Mouse (Mus musculus) neutrophil, adult 83 days (primary cell): ENCODE results near the gene Ccdc51. TPM values are rescaled to one million over a fixed set of nuclear protein-coding genes. Genes with fewer than 3 reads are reported as not detected.

Experiments used
- total RNA-seq, 2 experiments: library from RNA; stranded (reverse); gene quantifications; one replicate each; pipeline ENCODE4 v1.2.4; 2023

Ccdc51 gene
- total RNA-seq: 1 to 10 TPM; 5.2 to 8.0 TPM

GRCm38 (mm10) chr9:109082124-109082800 lies at the start of gene Ccdc51, which contains the start of gene Tma7:
Ccdc51 (plus strand) TSS chr9:109082493.
Tma7 (minus strand) TSS chr9:109082587.

GRCm38 (mm10) chr9:109038086-109038895 lies 44.0 kb upstream of the Ccdc51 start, which contains the start of gene Shisa5:
Shisa5 (plus strand) TSS chr9:109038565.

GRCm38 (mm10) chr9:109059136-109059903 lies 23.0 kb upstream of the Ccdc51 start, which contains the start of gene Trex1:
Trex1 (minus strand) TSS chr9:109059734.

GRCm38 (mm10) chr9:109073661-109074573 lies 8.4 kb upstream of the Ccdc51 start, which contains the start of gene Atrip:
Atrip (minus strand) TSS chr9:109074124.

GRCm38 (mm10) chr9:109095137-109095982 lies 13.1 kb downstream of the Ccdc51 start, which contains the start of gene Plxnb1:
Plxnb1 (plus strand) TSS chr9:109095389.

Other genes with a start within 250 kb of the Ccdc51 start
- 10 to 100 TPM in 1 of 2 experiments, 1 to 10 TPM in 1; 9.6 to 14.2 TPM for gene Slc26a6, start 229.2 kb upstream of the Ccdc51 start, total RNA-seq
- gene Tmem89, start 167.9 kb upstream of the Ccdc51 start, total RNA-seq: not detected
- gene Uqcrc1, start 145.9 kb upstream of the Ccdc51 start, total RNA-seq: 100 to 1,000 TPM; 143 to 152 TPM
- 1 to 10 TPM; 2.2 to 2.6 TPM for gene Col7a1, start 128.9 kb upstream of the Ccdc51 start, total RNA-seq
- gene Ucn2, start 96.5 kb upstream of the Ccdc51 start, total RNA-seq: not detected
- gene Pfkfb4, start 90.7 kb upstream of the Ccdc51 start, total RNA-seq: 100 to 1,000 TPM; 152 to 163 TPM
- 100 to 1,000 TPM; 192 to 213 TPM for gene Shisa5, start 43.9 kb upstream of the Ccdc51 start, total RNA-seq
- gene Trex1, start 22.8 kb upstream of the Ccdc51 start, total RNA-seq: 10 to 100 TPM; 47.7 to 51.9 TPM
- 10 to 100 TPM; 10.4 to 10.5 TPM for gene Atrip, start 8.4 kb upstream of the Ccdc51 start, total RNA-seq
- 100 to 1,000 TPM; 243 to 254 TPM for gene Tma7, start 94 bp downstream of the Ccdc51 start, total RNA-seq
- gene Plxnb1, start 12.9 kb downstream of the Ccdc51 start, total RNA-seq: under 1 TPM; 0.11 to 0.68 TPM
- gene Fbxw21, start 79.5 kb downstream of the Ccdc51 start, total RNA-seq: not detected
- gene Fbxw13, start 113.5 kb downstream of the Ccdc51 start, total RNA-seq: not detected
- not detected for gene Fbxw20, start 152.3 kb downstream of the Ccdc51 start, total RNA-seq
- not detected for gene Fbxw14, start 205.2 kb downstream of the Ccdc51 start, total RNA-seq